Mouse (Mus musculus): ENCODE results near the gene Snx21. TPM values are rescaled to one million over a fixed set of nuclear protein-coding genes. Genes with fewer than 3 reads are reported as not detected.
"Not testable (repeated sequence)": the region's sequence is repeated elsewhere in the genome, so short reads cannot be mapped to it uniquely, and the experiment has no call there.

The Snx21 gene
- polyA plus RNA-seq, 1 experiment from 2014 or later: 35.6 TPM

- not testable (repeated sequence) for H3K27me3 ChIP-seq (replicated peaks; ENCODE audit: control insufficient read depth, insufficient read depth, low read length); H3K36me3 ChIP-seq (ENCODE audit: control insufficient read depth, insufficient read depth); H3K4me1 ChIP-seq (replicated peaks; ENCODE audit: control insufficient read depth, insufficient read depth, low read length); H3K9ac ChIP-seq (replicated peaks; ENCODE audit: low read depth, low read length); H3K9me3 ChIP-seq (ENCODE audit: control insufficient read depth, low read length); H3K4me2 ChIP-seq (ENCODE audit: low read length); H3K27ac ChIP-seq (ENCODE audit: low read length); H3K4me3 ChIP-seq (replicated peaks; ENCODE audit: low read length); ATAC-seq
- WGBS: 86% methylated on average over 6 of the region's 6 CpGs
These were observed 12.9 kb downstream of the Snx21 start for GRCm38 (mm10) chr2:164798554-164798953.

GRCm38 (mm10) chr2:164800252-164801004, 14.8 kb downstream of the Snx21 start:
- Histone ChIP-seq H3K4me2 (ENCODE audit: low read length) (no peak overlapping the region), H3K4me3 (replicated peaks; ENCODE audit: low read length) (no peak overlapping the region), H3K9me3 (ENCODE audit: control insufficient read depth, low read length) (no peaks in the 10 kb centered on the region), H3K36me3 (ENCODE audit: control insufficient read depth, insufficient read depth) (no peaks in the 10 kb centered on the region; the same call in 1 of the 2 replicates), H3K9ac (replicated peaks; ENCODE audit: low read depth, low read length) (no peak overlapping the region), H3K27ac (ENCODE audit: low read length) (no peak overlapping the region), H3K4me1 (replicated peaks; ENCODE audit: control insufficient read depth, insufficient read depth, low read length) (peaks cover 15% of the 10 kb centered on the region), H3K27me3 (replicated peaks; ENCODE audit: control insufficient read depth, insufficient read depth, low read length) (no peaks in the 10 kb centered on the region)
- WGBS: 88% methylated on average over 13 of the region's 13 CpGs
- no peak for ATAC-seq

GRCm38 (mm10) chr2:164803201-164803920, 17.7 kb downstream of the Snx21 start:
- Histone ChIP-seq H3K4me2 (ENCODE audit: low read length) (peak overlapping the region; percentile 66), H3K4me1 (replicated peaks; ENCODE audit: control insufficient read depth, insufficient read depth, low read length) (peaks cover 32% of the 10 kb centered on the region), H3K27ac (ENCODE audit: low read length) (no peak overlapping the region), H3K36me3 (ENCODE audit: control insufficient read depth, insufficient read depth) (no peaks in the 10 kb centered on the region), H3K4me3 (replicated peaks; ENCODE audit: low read length) (no peak overlapping the region), H3K9ac (replicated peaks; ENCODE audit: low read depth, low read length) (peak overlapping the region; percentile 80; the same call in 1 of the 2 replicates), H3K27me3 (replicated peaks; ENCODE audit: control insufficient read depth, insufficient read depth, low read length) (no peaks in the 10 kb centered on the region), H3K9me3 (ENCODE audit: control insufficient read depth, low read length) (no peaks in the 10 kb centered on the region)
- ATAC-seq: no peak
- WGBS: 89% methylated on average over 16 of the region's 16 CpGs

GRCm38 (mm10) chr2:164803921-164804313, 18.3 kb downstream of the Snx21 start:
- Histone ChIP-seq H3K9me3 (ENCODE audit: control insufficient read depth, low read length) (no peaks in the 10 kb centered on the region), H3K4me2 (ENCODE audit: low read length) (peak overlapping the region; percentile 66), H3K9ac (replicated peaks; ENCODE audit: low read depth, low read length) (peak overlapping the region; percentile 80), H3K36me3 (ENCODE audit: control insufficient read depth, insufficient read depth) (no peaks in the 10 kb centered on the region), H3K4me3 (replicated peaks; ENCODE audit: low read length) (peak overlapping the region; percentile 75), H3K27me3 (replicated peaks; ENCODE audit: control insufficient read depth, insufficient read depth, low read length) (no peaks in the 10 kb centered on the region), H3K4me1 (replicated peaks; ENCODE audit: control insufficient read depth, insufficient read depth, low read length) (peaks cover 32% of the 10 kb centered on the region), H3K27ac (ENCODE audit: low read length) (no peak overlapping the region)
- 63% methylated on average over 1 of the region's 1 CpGs for WGBS
- ATAC-seq: no peak

- peak within 1 kb of the TSS; percentile 83 for H3K27ac ChIP-seq (ENCODE audit: low read length)
- WGBS: 0% methylated on average over 47 of the region's 47 CpGs
- peak within 1 kb of the TSS; percentile 80 for H3K9ac ChIP-seq (replicated peaks; ENCODE audit: low read depth, low read length)
- ATAC-seq: peak; percentile 98
- H3K36me3 ChIP-seq (ENCODE audit: control insufficient read depth, insufficient read depth): no peaks in the 10 kb centered on the region
- H3K4me3 ChIP-seq (replicated peaks; ENCODE audit: low read length): peak within 1 kb of the TSS; percentile 75
- H3K9me3 ChIP-seq (ENCODE audit: control insufficient read depth, low read length): no peaks in the 10 kb centered on the region
- H3K27me3 ChIP-seq (replicated peaks; ENCODE audit: control insufficient read depth, insufficient read depth, low read length): no peaks in the 10 kb centered on the region
- peak within 1 kb of the TSS; percentile 78 for H3K4me2 ChIP-seq (ENCODE audit: low read length)
- peaks cover 32% of the 10 kb centered on the region for H3K4me1 ChIP-seq (replicated peaks; ENCODE audit: control insufficient read depth, insufficient read depth, low read length)
These were observed 19.1 kb downstream of the Snx21 start, which contains the start of the genes Acot8 and Zswim3 for GRCm38 (mm10) chr2:164804533-164805331. Gene Acot8 (minus strand): TSS chr2:164804882. Gene Zswim3 (plus strand): TSS chr2:164805098.

GRCm38 (mm10) chr2:164805332-164805718, 19.7 kb downstream of the Snx21 start:
- Histone ChIP-seq H3K27me3 (replicated peaks; ENCODE audit: control insufficient read depth, insufficient read depth, low read length) (no peaks in the 10 kb centered on the region), H3K27ac (ENCODE audit: low read length) (peak overlapping the region; percentile 76), H3K9me3 (ENCODE audit: control insufficient read depth, low read length) (no peaks in the 10 kb centered on the region), H3K4me2 (ENCODE audit: low read length) (peak overlapping the region; percentile 78), H3K4me3 (replicated peaks; ENCODE audit: low read length) (peak overlapping the region; percentile 75), H3K4me1 (replicated peaks; ENCODE audit: control insufficient read depth, insufficient read depth, low read length) (peaks cover 32% of the 10 kb centered on the region), H3K36me3 (ENCODE audit: control insufficient read depth, insufficient read depth) (no peaks in the 10 kb centered on the region), H3K9ac (replicated peaks; ENCODE audit: low read depth, low read length) (peak overlapping the region; percentile 74)
- ATAC-seq: peak; percentile 34; the same call in 1 of the 2 replicates
- under 1% methylated on average over 21 of the region's 21 CpGs for WGBS

GRCm38 (mm10) chr2:164806614-164807013, 21.0 kb downstream of the Snx21 start:
- Histone ChIP-seq H3K9ac (replicated peaks; ENCODE audit: low read depth, low read length) (no peak overlapping the region), H3K4me2 (ENCODE audit: low read length) (no peak overlapping the region), H3K27me3 (replicated peaks; ENCODE audit: control insufficient read depth, insufficient read depth, low read length) (no peaks in the 10 kb centered on the region), H3K36me3 (ENCODE audit: control insufficient read depth, insufficient read depth) (no peaks in the 10 kb centered on the region), H3K9me3 (ENCODE audit: control insufficient read depth, low read length) (no peaks in the 10 kb centered on the region), H3K4me3 (replicated peaks; ENCODE audit: low read length) (no peak overlapping the region), H3K27ac (ENCODE audit: low read length) (no peak overlapping the region), H3K4me1 (replicated peaks; ENCODE audit: control insufficient read depth, insufficient read depth, low read length) (peaks cover 32% of the 10 kb centered on the region)
- no peak for ATAC-seq
- WGBS: 83% methylated on average over 7 of the region's 7 CpGs

GRCm38 (mm10) chr2:164813557-164813956, 27.9 kb downstream of the Snx21 start:
- H3K27ac ChIP-seq (ENCODE audit: low read length): no peak overlapping the region
- no peaks in the 10 kb centered on the region for H3K4me1 ChIP-seq (replicated peaks; ENCODE audit: control insufficient read depth, insufficient read depth, low read length)
- peaks cover 3% of the 10 kb centered on the region; the same call in 1 of the 2 replicates for H3K36me3 ChIP-seq (ENCODE audit: control insufficient read depth, insufficient read depth)
- H3K27me3 ChIP-seq (replicated peaks; ENCODE audit: control insufficient read depth, insufficient read depth, low read length): no peaks in the 10 kb centered on the region
- ATAC-seq: no peak
- H3K9me3 ChIP-seq (ENCODE audit: control insufficient read depth, low read length): no peaks in the 10 kb centered on the region
- no peak overlapping the region for H3K4me3 ChIP-seq (replicated peaks; ENCODE audit: low read length)
- no peak overlapping the region for H3K9ac ChIP-seq (replicated peaks; ENCODE audit: low read depth, low read length)
- WGBS: 54% methylated on average over 2 of the region's 2 CpGs
- H3K4me2 ChIP-seq (ENCODE audit: low read length): no peak overlapping the region

- ATAC-seq: no peak
- Histone ChIP-seq H3K36me3 (ENCODE audit: control insufficient read depth, insufficient read depth) (peaks cover 6% of the 10 kb centered on the region; the same call in 1 of the 2 replicates), H3K9ac (replicated peaks; ENCODE audit: low read depth, low read length) (no peak overlapping the region), H3K27me3 (replicated peaks; ENCODE audit: control insufficient read depth, insufficient read depth, low read length) (no peaks in the 10 kb centered on the region), H3K9me3 (ENCODE audit: control insufficient read depth, low read length) (no peaks in the 10 kb centered on the region), H3K4me2 (ENCODE audit: low read length) (no peak overlapping the region), H3K27ac (ENCODE audit: low read length) (no peak overlapping the region), H3K4me3 (replicated peaks; ENCODE audit: low read length) (no peak overlapping the region), H3K4me1 (replicated peaks; ENCODE audit: control insufficient read depth, insufficient read depth, low read length) (no peaks in the 10 kb centered on the region)
- WGBS: 90% methylated on average over 5 of the region's 5 CpGs
These were observed 29.7 kb downstream of the Snx21 start for GRCm38 (mm10) chr2:164815348-164815747.
